Mouse (Mus musculus): ENCODE measurements around the gene Erc2. TPM values are rescaled to one million over a fixed set of nuclear protein-coding genes. Genes with fewer than 3 reads are reported as not detected.

The Erc2 gene
- polyA plus RNA-seq, 1 experiment from 2014 or later = 7.3 TPM

- Histone ChIP-seq H3K4me1 (ENCODE audit: control insufficient read depth, insufficient read depth, low read length) (no peaks in the 10 kb centered on the region), H3K9me3 (ENCODE audit: control insufficient read depth, low read length) (0 out of 2 replicates have a peak, but pooled peaks cover 3% of the 10 kb centered on the region), H3K27ac (ENCODE audit: low read depth, low read length) (no peak overlapping the region), H3K27me3 (ENCODE audit: control insufficient read depth, insufficient read depth, low read length) (no peaks in the 10 kb centered on the region), H3K4me2 (replicated peaks; ENCODE audit: low read depth, low read length) (no peak overlapping the region), H3K9ac (ENCODE audit: low read depth, low read length) (no peak overlapping the region), H3K36me3 (ENCODE audit: control insufficient read depth, insufficient read depth, low read length) (no peaks in the 10 kb centered on the region), H3K4me3 (ENCODE audit: low read length) (no peak overlapping the region)
- 59% methylated on average over 6 of the region's 6 CpGs for WGBS
- ATAC-seq (ENCODE audit: low FRiP score, low TSS enrichment) = no peak
Measured at GRCm38 (mm10) chr14:27800766-27801165, 178.5 kb downstream of the Erc2 start.

- Histone ChIP-seq H3K4me2 (replicated peaks; ENCODE audit: low read depth, low read length) (no peak overlapping the region), H3K27me3 (ENCODE audit: control insufficient read depth, insufficient read depth, low read length) (no peaks in the 10 kb centered on the region), H3K27ac (ENCODE audit: low read depth, low read length) (no peak overlapping the region), H3K9ac (ENCODE audit: low read depth, low read length) (no peak overlapping the region), H3K9me3 (ENCODE audit: control insufficient read depth, low read length) (0 out of 2 replicates have a peak, but pooled peaks cover 3% of the 10 kb centered on the region), H3K4me3 (ENCODE audit: low read length) (no peak overlapping the region), H3K4me1 (ENCODE audit: control insufficient read depth, insufficient read depth, low read length) (no peaks in the 10 kb centered on the region), H3K36me3 (ENCODE audit: control insufficient read depth, insufficient read depth, low read length) (no peaks in the 10 kb centered on the region)
- 90% methylated on average over 3 of the region's 3 CpGs for WGBS
- no peak for ATAC-seq (ENCODE audit: low FRiP score, low TSS enrichment)
Measured at GRCm38 (mm10) chr14:27803961-27804360, 181.7 kb downstream of the Erc2 start.

GRCm38 (mm10) chr14:27805064-27805463 lies 182.8 kb downstream of the Erc2 start:
- no peak for ATAC-seq (ENCODE audit: low FRiP score, low TSS enrichment)
- no peak overlapping the region for H3K4me3 ChIP-seq (ENCODE audit: low read length)
- no peak overlapping the region for H3K27ac ChIP-seq (ENCODE audit: low read depth, low read length)
- H3K36me3 ChIP-seq (ENCODE audit: control insufficient read depth, insufficient read depth, low read length) = no peaks in the 10 kb centered on the region
- no peak overlapping the region for H3K4me2 ChIP-seq (replicated peaks; ENCODE audit: low read depth, low read length)
- H3K4me1 ChIP-seq (ENCODE audit: control insufficient read depth, insufficient read depth, low read length) = no peaks in the 10 kb centered on the region
- 72% methylated on average over 13 of the region's 13 CpGs for WGBS
- no peaks in the 10 kb centered on the region; the same call in 1 of the 2 replicates for H3K27me3 ChIP-seq (ENCODE audit: control insufficient read depth, insufficient read depth, low read length)
- no peak overlapping the region for H3K9ac ChIP-seq (ENCODE audit: low read depth, low read length)
- H3K9me3 ChIP-seq (ENCODE audit: control insufficient read depth, low read length) = 0 out of 2 replicates have a peak, but pooled peaks cover 3% of the 10 kb centered on the region

DNA sequence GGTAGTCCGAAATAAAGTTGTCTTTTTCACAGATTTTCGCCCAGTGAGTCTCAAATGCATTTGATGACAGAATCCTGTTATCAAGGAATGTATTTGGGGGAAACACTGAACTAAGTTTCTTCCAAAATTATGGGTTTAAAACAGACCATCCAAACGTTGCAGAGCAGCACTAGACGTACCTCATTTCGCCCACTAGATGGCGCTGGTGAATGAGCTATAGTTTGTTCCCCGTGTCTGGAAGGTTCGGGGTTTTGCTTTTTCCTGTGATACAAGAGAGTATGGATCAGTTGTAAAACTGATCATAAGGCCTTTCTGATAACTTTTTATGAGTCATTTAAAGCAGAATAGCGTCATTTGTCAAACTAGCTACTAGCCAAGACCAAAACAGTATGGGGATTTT lies 185.9 kb downstream of the Erc2 start:
- no peak overlapping the region for H3K9ac ChIP-seq (ENCODE audit: low read depth, low read length)
- H3K4me1 ChIP-seq (ENCODE audit: control insufficient read depth, insufficient read depth, low read length) = no peaks in the 10 kb centered on the region
- no peak overlapping the region for H3K4me2 ChIP-seq (replicated peaks; ENCODE audit: low read depth, low read length)
- H3K36me3 ChIP-seq (ENCODE audit: control insufficient read depth, insufficient read depth, low read length) = no peaks in the 10 kb centered on the region
- ATAC-seq (ENCODE audit: low FRiP score, low TSS enrichment) = no peak
- H3K27ac ChIP-seq (ENCODE audit: low read depth, low read length) = no peak overlapping the region
- H3K9me3 ChIP-seq (ENCODE audit: control insufficient read depth, low read length) = 0 out of 2 replicates have a peak, but pooled peaks cover 3% of the 10 kb centered on the region
- WGBS = 5% methylated on average over 9 of the region's 9 CpGs
- H3K4me3 ChIP-seq (ENCODE audit: low read length) = no peak overlapping the region
- H3K27me3 ChIP-seq (ENCODE audit: control insufficient read depth, insufficient read depth, low read length) = no peaks in the 10 kb centered on the region; the same call in 1 of the 2 replicates

GRCm38 (mm10) chr14:27808523-27809114 lies 186.4 kb downstream of the Erc2 start:
- no peak for ATAC-seq (ENCODE audit: low FRiP score, low TSS enrichment)
- WGBS = 36% methylated on average over 10 of the region's 10 CpGs

GRCm38 (mm10) chr14:27810790-27811189 lies 188.6 kb downstream of the Erc2 start:
- 50% methylated on average over 7 of the region's 7 CpGs for WGBS
- Histone ChIP-seq H3K27ac (ENCODE audit: low read depth, low read length) (no peak overlapping the region), H3K27me3 (ENCODE audit: control insufficient read depth, insufficient read depth, low read length) (no peaks in the 10 kb centered on the region; the same call in 1 of the 2 replicates), H3K9ac (ENCODE audit: low read depth, low read length) (no peak overlapping the region), H3K36me3 (ENCODE audit: control insufficient read depth, insufficient read depth, low read length) (no peaks in the 10 kb centered on the region), H3K4me1 (ENCODE audit: control insufficient read depth, insufficient read depth, low read length) (no peaks in the 10 kb centered on the region), H3K4me3 (ENCODE audit: low read length) (no peak overlapping the region), H3K4me2 (replicated peaks; ENCODE audit: low read depth, low read length) (no peak overlapping the region), H3K9me3 (ENCODE audit: control insufficient read depth, low read length) (no peaks in the 10 kb centered on the region)
- ATAC-seq (ENCODE audit: low FRiP score, low TSS enrichment) = no peak

More at GRCm38 (mm10) chr14:27808523-27809114, 186.4 kb downstream of the Erc2 start:
- no peaks in the 10 kb centered on the region; the same call in 1 of the 2 replicates for H3K27me3 ChIP-seq (ENCODE audit: control insufficient read depth, insufficient read depth, low read length)
- H3K4me1 ChIP-seq (ENCODE audit: control insufficient read depth, insufficient read depth, low read length) = no peaks in the 10 kb centered on the region
- H3K4me2 ChIP-seq (replicated peaks; ENCODE audit: low read depth, low read length) = no peak overlapping the region
- 0 out of 2 replicates have a peak, but pooled peaks cover 3% of the 10 kb centered on the region for H3K9me3 ChIP-seq (ENCODE audit: control insufficient read depth, low read length)
- no peak overlapping the region for H3K4me3 ChIP-seq (ENCODE audit: low read length)
- no peak overlapping the region for H3K9ac ChIP-seq (ENCODE audit: low read depth, low read length)
- H3K27ac ChIP-seq (ENCODE audit: low read depth, low read length) = no peak overlapping the region
- no peaks in the 10 kb centered on the region for H3K36me3 ChIP-seq (ENCODE audit: control insufficient read depth, insufficient read depth, low read length)

- H3K27me3 ChIP-seq (ENCODE audit: control insufficient read depth, insufficient read depth, low read length) = no peaks in the 10 kb centered on the region; the same call in 1 of the 2 replicates
- H3K9ac ChIP-seq (ENCODE audit: low read depth, low read length) = no peak overlapping the region
- H3K36me3 ChIP-seq (ENCODE audit: control insufficient read depth, insufficient read depth, low read length) = no peaks in the 10 kb centered on the region
- H3K4me1 ChIP-seq (ENCODE audit: control insufficient read depth, insufficient read depth, low read length) = no peaks in the 10 kb centered on the region
- no peak for ATAC-seq (ENCODE audit: low FRiP score, low TSS enrichment)
- no peak overlapping the region for H3K4me2 ChIP-seq (replicated peaks; ENCODE audit: low read depth, low read length)
- H3K9me3 ChIP-seq (ENCODE audit: control insufficient read depth, low read length) = no peaks in the 10 kb centered on the region
- no peak overlapping the region for H3K27ac ChIP-seq (ENCODE audit: low read depth, low read length)
- WGBS = 93% methylated on average over 3 of the region's 3 CpGs
- H3K4me3 ChIP-seq (ENCODE audit: low read length) = no peak overlapping the region
Measured at GRCm38 (mm10) chr14:27811649-27812048, 189.4 kb downstream of the Erc2 start.

DNA sequence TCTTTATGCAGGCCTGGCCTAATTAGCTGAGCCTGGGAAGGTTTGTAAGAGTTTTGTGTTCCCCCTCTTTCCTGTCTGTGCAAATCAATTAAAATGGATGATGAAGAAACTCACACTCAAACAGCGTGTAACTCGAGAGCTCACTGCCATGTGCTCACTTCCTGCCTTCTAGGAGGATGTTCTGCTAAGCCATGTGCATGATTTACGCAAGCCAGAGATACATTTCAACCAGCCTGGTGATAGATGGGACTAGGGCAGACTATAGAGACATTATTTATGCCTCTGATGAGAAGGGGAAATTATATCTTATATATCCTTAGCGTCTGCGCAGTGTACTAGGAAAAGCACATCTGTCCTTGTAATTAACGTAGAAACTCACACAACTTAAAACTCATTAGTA lies 193.5 kb downstream of the Erc2 start:
- ATAC-seq (ENCODE audit: low FRiP score, low TSS enrichment) = peak; percentile 71
- Histone ChIP-seq H3K9ac (ENCODE audit: low read depth, low read length) (no peak overlapping the region), H3K27ac (ENCODE audit: low read depth, low read length) (no peak overlapping the region), H3K4me3 (ENCODE audit: low read length) (no peak overlapping the region), H3K36me3 (ENCODE audit: control insufficient read depth, insufficient read depth, low read length) (no peaks in the 10 kb centered on the region), H3K9me3 (ENCODE audit: control insufficient read depth, low read length) (no peaks in the 10 kb centered on the region), H3K27me3 (ENCODE audit: control insufficient read depth, insufficient read depth, low read length) (no peaks in the 10 kb centered on the region), H3K4me1 (ENCODE audit: control insufficient read depth, insufficient read depth, low read length) (no peaks in the 10 kb centered on the region), H3K4me2 (replicated peaks; ENCODE audit: low read depth, low read length) (no peak overlapping the region)
- WGBS = 36% methylated on average over 6 of the region's 6 CpGs

- no peak overlapping the region for H3K27ac ChIP-seq (ENCODE audit: low read depth, low read length)
- H3K4me3 ChIP-seq (ENCODE audit: low read length) = no peak overlapping the region
- H3K9ac ChIP-seq (ENCODE audit: low read depth, low read length) = no peak overlapping the region
- H3K36me3 ChIP-seq (ENCODE audit: control insufficient read depth, insufficient read depth, low read length) = no peaks in the 10 kb centered on the region
- 94% methylated on average over 5 of the region's 5 CpGs for WGBS
- no peak overlapping the region for H3K4me2 ChIP-seq (replicated peaks; ENCODE audit: low read depth, low read length)
- no peak for ATAC-seq (ENCODE audit: low FRiP score, low TSS enrichment)
- H3K9me3 ChIP-seq (ENCODE audit: control insufficient read depth, low read length) = no peaks in the 10 kb centered on the region
- no peaks in the 10 kb centered on the region for H3K4me1 ChIP-seq (ENCODE audit: control insufficient read depth, insufficient read depth, low read length)
- H3K27me3 ChIP-seq (ENCODE audit: control insufficient read depth, insufficient read depth, low read length) = no peaks in the 10 kb centered on the region
Measured at GRCm38 (mm10) chr14:27818986-27819385, 196.8 kb downstream of the Erc2 start.
